Mouse (Mus musculus) hindlimb bud, embryonic 11.5 days (tissue): ENCODE results near the gene Ehd1.
A peak's percentile ranks its signal among the peaks of the same experiment; 100 is the strongest.

Experiments
- DNase-seq: peaks from one replicate; pipeline ENCODE4 v3.0.0-alpha.2; 2012; ENCODE audit warnings: low read depth, low spot score; ENCODE audit errors: extremely low spot score

The Ehd1 gene

GRCm38 (mm10) chr19:6260428-6260827 is 16.1 kb upstream of the Ehd1 start:
- DNase-seq = no peak

- no peak for DNase-seq
Measured at GRCm38 (mm10) chr19:6260946-6261345, 15.6 kb upstream of the Ehd1 start.

- DNase-seq = no peak
Measured at GRCm38 (mm10) chr19:6261379-6261778, 15.1 kb upstream of the Ehd1 start.

GRCm38 (mm10) chr19:6262222-6262621 is 14.3 kb upstream of the Ehd1 start:
- no peak for DNase-seq

GRCm38 (mm10) chr19:6262839-6263433 is 13.6 kb upstream of the Ehd1 start:
- no peak for DNase-seq

- no peak for DNase-seq
Measured at GRCm38 (mm10) chr19:6264200-6264599, 12.3 kb upstream of the Ehd1 start.

GRCm38 (mm10) chr19:6264945-6265344 is 11.6 kb upstream of the Ehd1 start:
- no peak for DNase-seq

- DNase-seq = no peak
Measured at GRCm38 (mm10) chr19:6265727-6266182, 10.8 kb upstream of the Ehd1 start.

- no peak for DNase-seq
Measured at GRCm38 (mm10) chr19:6267306-6268169, 9.0 kb upstream of the Ehd1 start.

GRCm38 (mm10) chr19:6268170-6268528 is 8.4 kb upstream of the Ehd1 start:
- peak; percentile 90 for DNase-seq

GRCm38 (mm10) chr19:6268670-6269132 is 7.8 kb upstream of the Ehd1 start:
- DNase-seq = no peak

GRCm38 (mm10) chr19:6269798-6270475 is 6.6 kb upstream of the Ehd1 start:
- DNase-seq = no peak

GRCm38 (mm10) chr19:6270661-6271060 is 5.9 kb upstream of the Ehd1 start:
- DNase-seq = no peak

- no peak for DNase-seq
Measured at GRCm38 (mm10) chr19:6271206-6271605, 5.3 kb upstream of the Ehd1 start.

- DNase-seq = no peak
Measured at GRCm38 (mm10) chr19:6272053-6272452, 4.5 kb upstream of the Ehd1 start.

GRCm38 (mm10) chr19:6272738-6273137 is 3.8 kb upstream of the Ehd1 start:
- no peak for DNase-seq

GRCm38 (mm10) chr19:6273592-6273991 is 2.9 kb upstream of the Ehd1 start:
- no peak for DNase-seq

GRCm38 (mm10) chr19:6273998-6274608 is 2.4 kb upstream of the Ehd1 start:
- no peak for DNase-seq

- no peak for DNase-seq
Measured at GRCm38 (mm10) chr19:6275740-6276389, 660 bp upstream of the Ehd1 start.

GRCm38 (mm10) chr19:6277661-6278438 is 1.3 kb downstream of the Ehd1 start:
- DNase-seq = no peak
